Mouse (Mus musculus): Measurements from ENCODE around the gene Rubcn. TPM values are rescaled to one million over a fixed set of nuclear protein-coding genes. Genes with fewer than 3 reads are reported as not detected.

Gene Rubcn
- polyA plus RNA-seq, 1 experiment, result 28.5 TPM

GRCm38 (mm10) chr16:32870231-32870630 lies 7.3 kb downstream of the Rubcn start:
- Histone ChIP-seq H3K4me1 (ENCODE audit: control insufficient read depth, insufficient read depth, insufficient read length, low read length) (peaks cover 5% of the 10 kb centered on the region; the same call in 1 of the 2 replicates), H3K4me3 (ENCODE audit: low read depth, low read length) (no peak overlapping the region), H3K27ac (ENCODE audit: insufficient read depth, low read depth, low read length) (no peak overlapping the region), H3K27me3 (ENCODE audit: control insufficient read depth, insufficient read depth, low read length) (no peaks in the 10 kb centered on the region), H3K36me3 (ENCODE audit: control insufficient read depth, insufficient read depth, low read length) (no peaks in the 10 kb centered on the region)
- 75% methylated on average over 5 of the region's 5 CpGs for whole genome bisulfite sequencing
- TF ChIP-seq POLR2A (IDR thresholded peaks at IDR 0.05; ENCODE audit: low read depth, low read length) (no peak), CTCF (IDR thresholded peaks at IDR 0.05; ENCODE audit: extremely low read depth, insufficient read length, insufficient replicate concordance, low read depth, low read length) (no peak)

DNA sequence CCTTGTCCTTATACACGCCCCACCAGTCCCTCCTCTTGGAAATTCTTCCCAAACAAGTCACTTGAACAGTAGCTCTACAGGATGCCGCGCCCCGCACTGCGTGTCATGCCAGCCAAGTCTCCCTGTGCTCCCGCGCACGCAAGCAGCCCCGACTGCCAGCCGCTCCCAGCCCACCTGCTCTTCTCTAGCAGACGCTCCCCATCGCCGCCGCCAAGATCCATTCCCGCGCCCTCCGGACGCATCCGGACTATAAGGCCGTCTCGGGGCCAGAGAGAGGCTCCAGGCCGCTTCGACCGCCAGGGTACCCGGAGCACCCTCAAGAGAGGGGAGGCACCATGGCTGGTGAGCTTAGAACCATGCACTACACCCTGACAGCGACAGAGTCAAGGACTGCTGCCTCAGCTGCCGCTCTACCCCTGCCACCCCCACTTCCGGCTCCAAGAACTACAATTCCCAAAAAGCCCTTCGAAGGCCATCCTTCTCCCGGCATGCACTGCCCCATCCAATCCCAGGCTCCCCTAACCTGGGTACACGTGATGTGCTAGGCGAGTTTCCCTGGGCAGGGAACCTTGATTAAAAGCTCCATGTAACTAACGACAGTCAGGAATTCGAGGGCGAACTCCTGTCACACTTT lies 9.5 kb downstream of the Rubcn start:
- peaks cover 2% of the 10 kb centered on the region; the same call in 1 of the 2 replicates for H3K4me1 ChIP-seq (ENCODE audit: control insufficient read depth, insufficient read depth, insufficient read length, low read length)
- H3K36me3 ChIP-seq (ENCODE audit: control insufficient read depth, insufficient read depth, low read length), result peaks cover 4% of the 10 kb centered on the region; the same call in 1 of the 2 replicates
- no peaks in the 10 kb centered on the region for H3K27me3 ChIP-seq (ENCODE audit: control insufficient read depth, insufficient read depth, low read length)
- TF ChIP-seq CTCF (IDR thresholded peaks at IDR 0.05; ENCODE audit: extremely low read depth, insufficient read length, insufficient replicate concordance, low read depth, low read length) (no peak), POLR2A (IDR thresholded peaks at IDR 0.05; ENCODE audit: low read depth, low read length) (peak; percentile 55; the same call in 1 of the 2 replicates)
- peak overlapping the region; percentile 86 for H3K27ac ChIP-seq (ENCODE audit: insufficient read depth, low read depth, low read length)
- under 1% methylated on average over 35 of the region's 35 CpGs for WGBS
- peak overlapping the region; percentile 92 for H3K4me3 ChIP-seq (ENCODE audit: low read depth, low read length)

DNA sequence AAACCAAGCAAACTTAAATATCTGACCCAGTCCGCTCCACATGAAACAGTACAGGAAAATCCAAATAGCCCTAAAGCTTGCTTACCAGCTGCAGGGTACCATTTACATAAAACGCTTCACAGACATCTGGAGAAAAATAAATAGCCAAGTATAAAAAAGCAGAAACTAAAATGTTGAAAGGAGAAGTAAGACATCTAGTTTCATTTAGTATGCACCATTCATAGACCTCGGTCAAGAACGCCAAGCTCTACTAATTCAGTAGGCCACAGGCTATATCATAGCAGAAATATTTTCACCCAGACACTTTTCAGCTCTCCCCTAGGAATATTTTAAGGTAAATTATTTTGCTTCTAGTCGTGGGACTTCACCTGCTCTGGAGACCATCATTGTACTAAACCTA lies 10.9 kb downstream of the Rubcn start:
- H3K36me3 ChIP-seq (ENCODE audit: control insufficient read depth, insufficient read depth, low read length), result peaks cover 5% of the 10 kb centered on the region; the same call in 1 of the 2 replicates
- no peak overlapping the region for H3K4me3 ChIP-seq (ENCODE audit: low read depth, low read length)
- H3K27ac ChIP-seq (ENCODE audit: insufficient read depth, low read depth, low read length), result no peak overlapping the region
- peaks cover 2% of the 10 kb centered on the region; the same call in 1 of the 2 replicates for H3K4me1 ChIP-seq (ENCODE audit: control insufficient read depth, insufficient read depth, insufficient read length, low read length)
- WGBS, result 78% methylated on average over 5 of the region's 5 CpGs
- no peaks in the 10 kb centered on the region for H3K27me3 ChIP-seq (ENCODE audit: control insufficient read depth, insufficient read depth, low read length)
- no peak for TF ChIP-seq CTCF (IDR thresholded peaks at IDR 0.05; ENCODE audit: extremely low read depth, insufficient read length, insufficient replicate concordance, low read depth, low read length)
- no peak for TF ChIP-seq POLR2A (IDR thresholded peaks at IDR 0.05; ENCODE audit: low read depth, low read length)

DNA sequence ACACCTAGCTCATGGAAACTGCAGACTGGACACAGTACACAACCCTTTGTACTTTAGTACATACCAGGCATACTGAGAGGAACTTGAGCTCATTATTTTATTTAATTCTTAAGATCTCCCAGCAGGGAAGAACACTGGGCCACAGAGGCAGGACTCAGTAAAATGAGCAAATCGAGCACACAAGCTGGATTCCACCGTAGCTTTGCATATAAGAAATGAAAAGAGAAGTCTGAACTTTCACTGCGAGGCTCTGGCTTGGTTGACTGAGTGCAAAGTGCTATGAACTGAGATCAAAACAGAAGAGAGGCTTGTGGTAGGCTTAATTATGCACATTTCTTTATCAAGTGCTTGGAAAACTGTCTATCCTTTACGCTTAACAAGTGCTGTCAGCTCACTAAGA lies 12.2 kb downstream of the Rubcn start:
- no peak for TF ChIP-seq CTCF (IDR thresholded peaks at IDR 0.05; ENCODE audit: extremely low read depth, insufficient read length, insufficient replicate concordance, low read depth, low read length)
- WGBS, result 84% methylated on average over 4 of the region's 4 CpGs
- H3K27ac ChIP-seq (ENCODE audit: insufficient read depth, low read depth, low read length), result no peak overlapping the region
- H3K27me3 ChIP-seq (ENCODE audit: control insufficient read depth, insufficient read depth, low read length), result no peaks in the 10 kb centered on the region
- H3K36me3 ChIP-seq (ENCODE audit: control insufficient read depth, insufficient read depth, low read length), result peaks cover 11% of the 10 kb centered on the region
- H3K4me1 ChIP-seq (ENCODE audit: control insufficient read depth, insufficient read depth, insufficient read length, low read length), result peaks cover 2% of the 10 kb centered on the region; the same call in 1 of the 2 replicates
- no peak overlapping the region for H3K4me3 ChIP-seq (ENCODE audit: low read depth, low read length)

DNA sequence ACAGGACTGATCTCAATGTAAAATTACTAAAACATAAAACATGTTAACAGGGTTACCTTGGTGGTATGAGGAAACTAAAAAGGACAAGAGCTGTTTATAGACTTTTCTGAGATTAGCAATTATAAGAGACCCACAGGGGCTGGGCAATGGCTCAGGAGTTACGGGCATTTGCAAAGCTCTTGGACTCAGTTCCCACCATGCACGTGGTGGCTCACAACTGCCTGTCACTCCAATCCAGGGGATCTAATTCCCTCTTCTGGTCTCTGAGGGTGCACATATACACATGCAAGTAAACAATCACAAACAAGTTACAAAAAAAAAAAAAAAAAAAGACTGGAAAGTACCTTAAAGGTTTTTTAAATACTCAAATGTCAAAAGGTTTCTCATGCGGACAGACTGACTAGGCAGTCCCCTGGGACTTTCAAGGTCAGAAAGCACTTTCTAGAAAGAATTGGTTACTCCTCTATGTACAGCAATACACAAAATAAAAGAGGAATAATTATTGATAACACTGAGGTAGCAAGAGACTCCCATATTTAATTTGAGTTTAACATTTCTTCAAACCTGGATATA lies 15.7 kb downstream of the Rubcn start:
- Histone ChIP-seq H3K36me3 (ENCODE audit: control insufficient read depth, insufficient read depth, low read length) (peaks cover 12% of the 10 kb centered on the region), H3K4me3 (ENCODE audit: low read depth, low read length) (no peak overlapping the region), H3K4me1 (ENCODE audit: control insufficient read depth, insufficient read depth, insufficient read length, low read length) (no peaks in the 10 kb centered on the region; the same call in 1 of the 2 replicates), H3K27me3 (ENCODE audit: control insufficient read depth, insufficient read depth, low read length) (no peaks in the 10 kb centered on the region), H3K27ac (ENCODE audit: insufficient read depth, low read depth, low read length) (no peak overlapping the region)
- WGBS, result 96% methylated on average over 3 of the region's 3 CpGs
- no peak for TF ChIP-seq POLR2A (IDR thresholded peaks at IDR 0.05; ENCODE audit: low read depth, low read length)
- no peak for TF ChIP-seq CTCF (IDR thresholded peaks at IDR 0.05; ENCODE audit: extremely low read depth, insufficient read length, insufficient replicate concordance, low read depth, low read length)

DNA sequence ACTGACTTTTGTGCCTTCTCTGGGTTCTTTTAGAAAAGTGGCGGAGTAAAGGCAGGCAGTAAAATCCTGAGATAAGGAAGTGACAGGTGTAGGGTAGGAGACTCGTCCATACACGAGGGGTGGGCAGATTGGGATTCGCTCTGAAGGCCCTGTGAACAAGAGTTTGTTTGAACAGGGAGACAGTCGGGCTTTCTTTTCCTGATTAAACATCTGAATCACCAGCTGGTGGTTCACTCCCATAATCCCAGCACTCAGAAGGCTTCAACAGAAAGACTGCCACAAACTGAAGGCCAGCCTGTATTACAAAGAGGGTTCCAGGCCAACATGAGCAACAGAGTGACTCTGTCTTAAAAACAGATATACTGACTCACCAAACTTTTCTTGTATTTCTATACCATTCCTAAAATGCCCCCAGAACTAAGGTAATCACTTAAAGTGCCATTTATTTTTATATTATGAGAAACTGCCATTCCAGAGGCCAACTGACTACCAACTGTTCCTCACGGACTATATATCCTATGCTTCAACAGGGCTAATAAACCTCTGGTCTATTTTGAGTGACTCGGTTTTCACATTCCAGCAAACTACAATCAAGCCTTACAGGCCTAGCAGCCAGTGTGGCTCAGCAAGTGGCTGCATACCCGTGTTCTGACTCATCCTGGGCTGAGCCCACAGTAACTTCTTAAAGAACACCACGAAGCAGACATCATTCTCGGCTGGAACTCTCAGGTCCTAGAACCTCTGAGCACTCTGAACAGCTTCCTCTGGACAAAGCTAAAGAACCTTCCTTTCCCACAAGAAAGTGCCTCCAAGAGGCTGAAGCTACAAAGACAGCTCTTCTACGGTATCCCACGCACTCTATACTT lies 18.6 kb downstream of the Rubcn start:
- no peaks in the 10 kb centered on the region for H3K27me3 ChIP-seq (ENCODE audit: control insufficient read depth, insufficient read depth, low read length)
- H3K27ac ChIP-seq (ENCODE audit: insufficient read depth, low read depth, low read length), result peak overlapping the region; percentile 70
- H3K4me1 ChIP-seq (ENCODE audit: control insufficient read depth, insufficient read depth, insufficient read length, low read length), result no peaks in the 10 kb centered on the region; the same call in 1 of the 2 replicates
- H3K4me3 ChIP-seq (ENCODE audit: low read depth, low read length), result no peak overlapping the region
- peaks cover 22% of the 10 kb centered on the region for H3K36me3 ChIP-seq (ENCODE audit: control insufficient read depth, insufficient read depth, low read length)
- TF ChIP-seq POLR2A (IDR thresholded peaks at IDR 0.05; ENCODE audit: low read depth, low read length) (no peak), CTCF (IDR thresholded peaks at IDR 0.05; ENCODE audit: extremely low read depth, insufficient read length, insufficient replicate concordance, low read depth, low read length) (no peak)
- 33% methylated on average over 12 of the region's 12 CpGs for WGBS

GRCm38 (mm10) chr16:32858356-32858755 lies 19.2 kb downstream of the Rubcn start:
- peak overlapping the region; percentile 70 for H3K27ac ChIP-seq (ENCODE audit: insufficient read depth, low read depth, low read length)
- H3K4me3 ChIP-seq (ENCODE audit: low read depth, low read length), result no peak overlapping the region
- TF ChIP-seq CTCF (IDR thresholded peaks at IDR 0.05; ENCODE audit: extremely low read depth, insufficient read length, insufficient replicate concordance, low read depth, low read length), result no peak
- no peak for TF ChIP-seq POLR2A (IDR thresholded peaks at IDR 0.05; ENCODE audit: low read depth, low read length)
- no peaks in the 10 kb centered on the region for H3K27me3 ChIP-seq (ENCODE audit: control insufficient read depth, insufficient read depth, low read length)
- 26% methylated on average over 4 of the region's 4 CpGs for WGBS
- no peaks in the 10 kb centered on the region; the same call in 1 of the 2 replicates for H3K4me1 ChIP-seq (ENCODE audit: control insufficient read depth, insufficient read depth, insufficient read length, low read length)
- H3K36me3 ChIP-seq (ENCODE audit: control insufficient read depth, insufficient read depth, low read length), result peaks cover 22% of the 10 kb centered on the region
